In the genomic region with DNA sequence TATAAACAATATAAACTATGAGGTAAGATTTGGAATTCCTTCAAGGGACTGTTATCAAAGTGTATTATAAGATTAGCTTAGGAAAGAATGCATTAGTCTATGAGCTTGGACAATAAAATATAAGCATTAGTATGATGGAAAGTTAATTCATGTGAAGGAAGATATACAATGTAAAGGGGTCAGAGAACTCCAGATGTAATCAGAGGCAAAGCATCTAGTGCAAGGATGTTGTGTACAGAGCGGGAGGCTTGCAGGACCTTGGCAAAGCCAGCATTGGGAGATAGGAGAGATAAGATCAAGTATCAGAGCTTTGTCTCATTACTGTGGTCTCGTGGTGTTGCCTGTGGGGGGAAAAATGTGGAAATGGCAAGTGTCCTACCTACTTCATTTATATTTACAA, we compare ENCODE assay signal across 23 mouse cellular contexts.
"Had no signal": no experiment of that assay in that cellular context is flagged by ENCODE, and none has a peak within 500 bp of the region (broad histone marks: within the 10 kb centered on the region; RNA-seq: fewer than 3 reads in every experiment).

No protein-coding gene starts in this region.

- ATAC-seq: forebrain, embryonic 16.5 days; hindbrain, postnatal 0 days; intestine, embryonic 16.5 days had no signal

- H3K27ac ChIP-seq: heart, adult 2 months; heart, embryonic 13.5 days; heart, embryonic 15.5 days; hindbrain, embryonic 13.5 days; hindbrain, embryonic 15.5 days; hindbrain, postnatal 0 days; limb, embryonic 13.5 days had no signal

- H3K4me1 ChIP-seq: heart, embryonic 13.5 days; heart, embryonic 15.5 days; hindbrain, embryonic 13.5 days; hindbrain, embryonic 15.5 days; limb, embryonic 13.5 days had no signal

- H3K9me3 ChIP-seq: heart, embryonic 13.5 days; heart, embryonic 15.5 days; hindbrain, embryonic 13.5 days; hindbrain, embryonic 15.5 days; limb, embryonic 13.5 days had no signal

- H3K4me2 ChIP-seq: heart, embryonic 11.5 days; heart, embryonic 13.5 days; heart, embryonic 15.5 days; hindbrain, embryonic 13.5 days; hindbrain, embryonic 15.5 days; limb, embryonic 13.5 days had no signal

- H3K36me3 ChIP-seq: heart, embryonic 13.5 days; heart, embryonic 15.5 days; hindbrain, embryonic 13.5 days; hindbrain, embryonic 15.5 days; limb, embryonic 13.5 days had no signal

- H3K4me3 ChIP-seq: heart, adult 2 months; heart, embryonic 13.5 days; heart, embryonic 15.5 days; hindbrain, embryonic 13.5 days; hindbrain, embryonic 15.5 days; limb, embryonic 13.5 days had no signal

- DNase-seq: gastrocnemius, postnatal 14 days; gastrocnemius, postnatal 36 days; heart, adult 11 months; heart, adult 2 months; heart, postnatal 14 days; heart, postnatal 36 days; kidney, adult 11 months; kidney, adult 2 months; kidney, adult 9 months; kidney, postnatal 10 days; kidney, postnatal 36 days; layer of hippocampus, adult 9-11 months; layer of hippocampus, postnatal 36 days; left cerebral cortex, postnatal 4 days had no signal

- H3K9ac ChIP-seq: heart, embryonic 13.5 days; heart, embryonic 15.5 days; hindbrain, embryonic 13.5 days; hindbrain, embryonic 15.5 days; limb, embryonic 13.5 days had no signal

- H3K27me3 ChIP-seq: heart, embryonic 13.5 days; heart, embryonic 15.5 days; hindbrain, embryonic 13.5 days; hindbrain, embryonic 15.5 days; limb, embryonic 13.5 days had no signal
